Mouse (Mus musculus): Measurements from ENCODE around the gene Lgals4. TPM values are rescaled to one million over a fixed set of nuclear protein-coding genes. Genes with fewer than 3 reads are reported as not detected.

The Lgals4 gene
- 13.7 TPM for polyA plus RNA-seq (2015; fragmentation: Illumina TruSeq; extraction: RNeasy Lipid Tissue Mini Kit (QIAGEN cat#74804); ENCODE audit: insufficient read depth, low read depth, low replicate concordance)

GRCm38 (mm10) chr7:28833723-28834347 is at the start of gene Lgals4:
TSS of gene Lgals4 (plus strand) at chr7:28833854.

GRCm38 (mm10) chr7:28788307-28789195 is 45.1 kb upstream of the Lgals4 start, which contains the start of gene Rinl:
TSS of gene Rinl (plus strand) at chr7:28788969.

GRCm38 (mm10) chr7:28808221-28808941 is 25.3 kb upstream of the Lgals4 start, which contains the start of gene Hnrnpl:
TSS of gene Hnrnpl (plus strand) at chr7:28808541.

GRCm38 (mm10) chr7:28824941-28825685 is 8.5 kb upstream of the Lgals4 start, which contains the start of gene Ech1:
TSS of gene Ech1 (plus strand) at chr7:28825217.

DNA sequence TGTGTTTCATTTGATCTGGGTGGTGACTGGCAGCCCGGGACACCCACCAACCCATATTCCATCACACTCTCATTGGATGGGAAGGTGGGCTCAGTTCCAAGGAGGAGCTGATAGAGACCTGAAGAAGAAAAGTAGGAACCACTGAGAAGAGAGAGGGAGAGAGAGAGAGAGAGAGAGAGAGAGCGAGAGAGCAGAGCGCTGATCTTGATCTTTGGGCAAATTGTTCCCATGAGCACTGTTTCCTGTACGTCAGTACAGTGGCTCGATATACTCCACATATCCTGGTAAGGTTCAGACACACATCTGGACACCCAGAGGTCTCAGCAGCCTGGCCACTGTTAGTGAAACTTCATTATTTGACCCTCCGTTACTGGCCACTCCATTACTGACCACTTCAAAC is 29.9 kb downstream of the Lgals4 start, which contains the start of gene Lgals7:
Gene Lgals7 (plus strand): TSS at position 314 of the 400 bp plus-strand sequence.

DNA sequence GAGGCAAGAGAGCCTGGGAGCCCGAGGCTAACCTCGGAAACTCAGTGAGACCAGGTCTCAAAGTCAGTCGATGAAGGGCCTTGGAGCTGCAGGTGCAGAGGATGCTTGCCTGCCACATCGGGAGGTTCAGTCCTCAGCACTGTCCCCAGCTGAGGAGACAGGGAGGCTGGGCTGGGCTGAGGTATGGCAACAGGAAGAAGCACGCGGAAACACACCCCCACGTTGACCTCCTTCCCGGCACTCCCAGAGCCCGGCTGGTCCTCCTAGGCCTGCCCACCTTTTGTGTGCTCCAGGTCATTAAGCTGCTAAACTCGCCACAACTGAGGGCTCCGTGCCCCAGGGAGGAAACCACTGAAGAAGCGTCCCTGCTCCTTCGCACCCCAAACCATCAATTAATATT is 47.5 kb downstream of the Lgals4 start, which contains the start of gene Capn12:
Gene Capn12 (plus strand): TSS at position 224 of the 400 bp plus-strand sequence.

Other genes with a start within 250 kb of the Lgals4 start
- 8.6 TPM for gene Samd4b, start 235.7 kb upstream of the Lgals4 start, polyA plus RNA-seq (2015; fragmentation: Illumina TruSeq; extraction: RNeasy Lipid Tissue Mini Kit (QIAGEN cat#74804); ENCODE audit: insufficient read depth, low read depth, low replicate concordance)
- gene Pak4, start 235.7 kb upstream of the Lgals4 start, polyA plus RNA-seq (2015; fragmentation: Illumina TruSeq; extraction: RNeasy Lipid Tissue Mini Kit (QIAGEN cat#74804); ENCODE audit: insufficient read depth, low read depth, low replicate concordance), result 5.4 TPM
- gene Acp7, start 202.5 kb upstream of the Lgals4 start, polyA plus RNA-seq (2015; fragmentation: Illumina TruSeq; extraction: RNeasy Lipid Tissue Mini Kit (QIAGEN cat#74804); ENCODE audit: insufficient read depth, low read depth, low replicate concordance), result not detected
- not detected for gene Fbxo27, start 141.0 kb upstream of the Lgals4 start, polyA plus RNA-seq (2015; fragmentation: Illumina TruSeq; extraction: RNeasy Lipid Tissue Mini Kit (QIAGEN cat#74804); ENCODE audit: insufficient read depth, low read depth, low replicate concordance)
- gene Fbxo17, start 117.0 kb upstream of the Lgals4 start, polyA plus RNA-seq (2015; fragmentation: Illumina TruSeq; extraction: RNeasy Lipid Tissue Mini Kit (QIAGEN cat#74804); ENCODE audit: insufficient read depth, low read depth, low replicate concordance), result 2.8 TPM
- gene Mrps12, start 92.0 kb upstream of the Lgals4 start, polyA plus RNA-seq (2015; fragmentation: Illumina TruSeq; extraction: RNeasy Lipid Tissue Mini Kit (QIAGEN cat#74804); ENCODE audit: insufficient read depth, low read depth, low replicate concordance), result 42.5 TPM
- gene Sars2, start 91.9 kb upstream of the Lgals4 start, polyA plus RNA-seq (2015; fragmentation: Illumina TruSeq; extraction: RNeasy Lipid Tissue Mini Kit (QIAGEN cat#74804); ENCODE audit: insufficient read depth, low read depth, low replicate concordance), result 2.6 TPM
- not detected for gene Ccer2, start 77.7 kb upstream of the Lgals4 start, polyA plus RNA-seq (2015; fragmentation: Illumina TruSeq; extraction: RNeasy Lipid Tissue Mini Kit (QIAGEN cat#74804); ENCODE audit: insufficient read depth, low read depth, low replicate concordance)
- 28.4 TPM for gene Sirt2, start 67.1 kb upstream of the Lgals4 start, polyA plus RNA-seq (2015; fragmentation: Illumina TruSeq; extraction: RNeasy Lipid Tissue Mini Kit (QIAGEN cat#74804); ENCODE audit: insufficient read depth, low read depth, low replicate concordance)
- gene Nfkbib, start 66.3 kb upstream of the Lgals4 start, polyA plus RNA-seq (2015; fragmentation: Illumina TruSeq; extraction: RNeasy Lipid Tissue Mini Kit (QIAGEN cat#74804); ENCODE audit: insufficient read depth, low read depth, low replicate concordance), result 8.7 TPM
- gene Rinl, start 44.9 kb upstream of the Lgals4 start, polyA plus RNA-seq (2015; fragmentation: Illumina TruSeq; extraction: RNeasy Lipid Tissue Mini Kit (QIAGEN cat#74804); ENCODE audit: insufficient read depth, low read depth, low replicate concordance), result 1.8 TPM
- gene Hnrnpl, start 25.3 kb upstream of the Lgals4 start, polyA plus RNA-seq (2015; fragmentation: Illumina TruSeq; extraction: RNeasy Lipid Tissue Mini Kit (QIAGEN cat#74804); ENCODE audit: insufficient read depth, low read depth, low replicate concordance), result 78.4 TPM
- gene Ech1, start 8.6 kb upstream of the Lgals4 start, polyA plus RNA-seq (2015; fragmentation: Illumina TruSeq; extraction: RNeasy Lipid Tissue Mini Kit (QIAGEN cat#74804); ENCODE audit: insufficient read depth, low read depth, low replicate concordance), result 54.3 TPM
- gene Lgals7, start 30.0 kb downstream of the Lgals4 start, polyA plus RNA-seq (2015; fragmentation: Illumina TruSeq; extraction: RNeasy Lipid Tissue Mini Kit (QIAGEN cat#74804); ENCODE audit: insufficient read depth, low read depth, low replicate concordance), result 7.5 TPM
- gene Capn12, start 47.6 kb downstream of the Lgals4 start, polyA plus RNA-seq (2015; fragmentation: Illumina TruSeq; extraction: RNeasy Lipid Tissue Mini Kit (QIAGEN cat#74804); ENCODE audit: insufficient read depth, low read depth, low replicate concordance), result 0.26 TPM
- 71.1 TPM for gene Actn4, start 128.5 kb downstream of the Lgals4 start, polyA plus RNA-seq (2015; fragmentation: Illumina TruSeq; extraction: RNeasy Lipid Tissue Mini Kit (QIAGEN cat#74804); ENCODE audit: insufficient read depth, low read depth, low replicate concordance)
- 94.8 TPM for gene Eif3k, start 148.0 kb downstream of the Lgals4 start, polyA plus RNA-seq (2015; fragmentation: Illumina TruSeq; extraction: RNeasy Lipid Tissue Mini Kit (QIAGEN cat#74804); ENCODE audit: insufficient read depth, low read depth, low replicate concordance)
- 0.30 TPM for gene Map4k1, start 148.2 kb downstream of the Lgals4 start, polyA plus RNA-seq (2015; fragmentation: Illumina TruSeq; extraction: RNeasy Lipid Tissue Mini Kit (QIAGEN cat#74804); ENCODE audit: insufficient read depth, low read depth, low replicate concordance)